Mouse (Mus musculus): ENCODE data around the gene Arl15. TPM values are rescaled to one million over a fixed set of nuclear protein-coding genes. Genes with fewer than 3 reads are reported as not detected.

Arl15 gene
- polyA plus RNA-seq, 1 experiment = 2.8 TPM

DNA sequence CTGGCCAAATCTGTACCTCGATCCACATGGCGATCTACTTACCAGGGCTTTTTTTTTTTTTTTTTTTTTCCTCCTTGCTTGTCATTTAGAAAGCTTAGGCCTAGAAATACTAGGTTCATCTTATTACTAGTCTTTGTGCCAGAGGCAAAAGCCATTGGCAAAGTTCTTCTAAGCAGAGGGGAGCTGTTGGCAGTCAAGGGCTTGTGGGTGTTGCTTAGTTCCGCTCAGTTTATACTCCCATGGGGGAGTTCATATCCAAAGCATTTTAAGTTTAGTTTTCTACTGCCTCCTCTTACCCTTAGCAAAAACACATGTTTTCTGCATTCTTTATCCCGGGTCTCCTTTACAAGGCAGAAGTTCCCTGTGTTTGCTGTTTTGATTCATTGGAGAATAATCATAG, 325.5 kb downstream of the Arl15 start:
- TF ChIP-seq GATA1 (IDR thresholded peaks at IDR 0.05; ENCODE audit: low read length) = no peak

DNA sequence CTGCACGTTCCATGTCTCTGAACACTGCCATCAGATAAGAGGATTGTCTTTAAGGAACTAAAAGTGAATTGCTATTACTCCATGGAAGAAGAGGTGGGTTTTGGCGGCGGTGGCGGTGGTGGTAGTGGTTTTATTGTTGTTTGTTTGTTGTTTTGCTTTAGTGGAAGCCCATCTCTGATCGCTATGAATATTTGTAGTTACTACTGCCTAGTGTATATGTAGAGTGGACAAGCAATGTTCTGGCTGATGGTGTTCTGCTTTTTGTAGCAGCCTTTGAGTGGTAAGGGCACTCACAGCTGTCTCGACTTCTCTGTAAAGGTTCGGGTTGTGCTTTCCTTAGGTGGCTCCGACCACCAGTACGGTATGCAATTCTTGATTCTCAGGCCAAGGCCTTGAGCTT, 327.3 kb downstream of the Arl15 start:
- TF ChIP-seq GATA1 (IDR thresholded peaks at IDR 0.05; ENCODE audit: low read length) = no peak

DNA sequence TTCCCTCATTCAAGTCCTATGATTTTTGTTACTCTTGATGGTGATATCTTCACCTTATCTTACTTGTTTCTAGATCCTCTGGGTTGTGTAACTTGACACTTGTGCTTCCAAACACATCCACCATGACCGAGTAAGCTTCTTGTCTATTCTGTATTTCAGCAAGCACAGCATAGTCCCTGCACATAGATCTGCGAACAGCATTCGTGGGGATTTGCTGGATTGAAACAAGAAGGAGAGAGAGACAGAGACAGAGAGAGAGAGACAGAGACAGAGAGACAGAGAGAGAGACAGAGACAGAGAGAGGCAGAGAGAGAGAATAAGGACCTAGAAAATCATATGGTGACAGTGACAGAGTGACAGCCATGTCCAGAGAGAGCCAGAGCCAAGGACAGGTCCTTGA, 329.1 kb downstream of the Arl15 start:
- TF ChIP-seq GATA1 (IDR thresholded peaks at IDR 0.05; ENCODE audit: low read length) = no peak

DNA sequence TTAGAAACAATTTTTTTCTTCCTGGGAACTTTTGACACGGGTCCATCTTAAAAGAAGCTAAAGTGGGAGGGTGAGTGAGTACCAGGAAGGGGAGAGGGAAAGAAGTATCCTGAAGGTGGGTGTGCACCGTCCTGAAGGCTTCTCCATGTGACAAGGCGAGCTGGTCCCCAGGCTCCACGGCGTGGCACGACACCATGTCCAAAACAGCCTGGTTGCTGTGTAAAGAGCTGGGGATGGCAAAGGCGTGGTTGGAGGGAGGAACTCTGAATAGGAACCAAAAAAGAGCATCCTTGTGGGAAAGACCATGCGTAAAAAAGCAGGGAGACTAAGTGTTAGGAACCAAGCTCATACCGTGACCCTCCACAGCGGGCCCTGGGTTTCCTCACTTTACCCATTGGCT, 330.1 kb downstream of the Arl15 start:
- no peak for TF ChIP-seq GATA1 (IDR thresholded peaks at IDR 0.05; ENCODE audit: low read length)

DNA sequence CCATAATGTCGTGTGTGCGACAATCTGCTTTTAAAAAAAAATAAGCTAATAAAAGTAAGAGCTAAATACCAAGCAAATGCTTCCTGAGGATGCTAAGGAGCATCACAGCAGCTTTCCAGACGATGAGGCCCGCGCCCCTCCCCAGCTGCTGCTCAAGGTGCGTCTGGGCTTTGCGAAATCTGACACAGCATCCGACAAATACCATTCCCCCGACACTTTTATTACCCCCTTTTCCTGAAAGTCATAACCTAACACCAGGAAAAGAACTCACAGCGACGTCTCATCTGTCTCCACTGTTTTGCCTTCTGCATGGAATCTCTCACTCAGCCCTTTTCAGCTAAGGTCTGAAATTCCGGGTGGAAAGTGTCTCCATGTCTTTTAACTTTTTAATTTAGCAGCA, 330.7 kb downstream of the Arl15 start:
- TF ChIP-seq GATA1 (IDR thresholded peaks at IDR 0.05; ENCODE audit: low read length) = no peak

DNA sequence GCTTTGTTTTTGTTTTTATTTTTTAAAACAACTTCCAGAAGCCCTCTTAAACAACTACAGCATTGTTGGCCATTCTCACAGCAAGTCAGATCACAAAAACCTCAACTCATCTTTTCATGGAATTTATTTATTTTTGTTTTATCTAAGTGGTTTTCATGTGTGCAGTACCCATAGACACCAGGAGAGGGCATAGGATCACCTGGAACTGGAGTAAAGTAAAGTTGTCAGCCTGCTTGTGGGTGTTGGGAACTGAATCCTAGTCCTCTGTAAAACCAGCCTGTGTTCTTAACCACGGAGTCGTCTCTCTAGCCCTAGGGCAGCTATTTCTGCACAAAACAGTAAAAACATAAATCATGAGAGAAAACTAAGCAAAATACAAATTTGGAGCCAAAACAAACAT, 334.1 kb downstream of the Arl15 start:
- no peak for TF ChIP-seq GATA1 (IDR thresholded peaks at IDR 0.05; ENCODE audit: low read length)

DNA sequence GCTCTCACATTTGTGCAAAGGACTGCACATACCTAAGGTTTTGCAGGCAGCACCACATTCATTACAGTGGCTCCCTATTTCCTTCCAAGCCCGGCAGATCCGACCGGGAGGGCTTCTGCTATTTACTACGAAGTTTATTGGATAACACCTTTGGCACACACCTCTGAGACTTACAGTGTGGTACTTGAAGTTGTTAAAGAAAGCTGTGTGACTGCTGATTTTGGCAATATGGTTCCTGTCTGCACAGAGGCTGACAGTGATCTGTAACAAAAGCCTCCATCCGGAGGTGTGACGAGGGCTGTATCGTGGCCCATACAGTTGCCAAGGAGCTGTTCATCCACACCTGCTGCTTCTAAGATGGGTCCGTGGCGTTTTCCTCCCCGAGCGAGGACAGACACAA, 335.7 kb downstream of the Arl15 start:
- TF ChIP-seq GATA1 (IDR thresholded peaks at IDR 0.05; ENCODE audit: low read length) = no peak

DNA sequence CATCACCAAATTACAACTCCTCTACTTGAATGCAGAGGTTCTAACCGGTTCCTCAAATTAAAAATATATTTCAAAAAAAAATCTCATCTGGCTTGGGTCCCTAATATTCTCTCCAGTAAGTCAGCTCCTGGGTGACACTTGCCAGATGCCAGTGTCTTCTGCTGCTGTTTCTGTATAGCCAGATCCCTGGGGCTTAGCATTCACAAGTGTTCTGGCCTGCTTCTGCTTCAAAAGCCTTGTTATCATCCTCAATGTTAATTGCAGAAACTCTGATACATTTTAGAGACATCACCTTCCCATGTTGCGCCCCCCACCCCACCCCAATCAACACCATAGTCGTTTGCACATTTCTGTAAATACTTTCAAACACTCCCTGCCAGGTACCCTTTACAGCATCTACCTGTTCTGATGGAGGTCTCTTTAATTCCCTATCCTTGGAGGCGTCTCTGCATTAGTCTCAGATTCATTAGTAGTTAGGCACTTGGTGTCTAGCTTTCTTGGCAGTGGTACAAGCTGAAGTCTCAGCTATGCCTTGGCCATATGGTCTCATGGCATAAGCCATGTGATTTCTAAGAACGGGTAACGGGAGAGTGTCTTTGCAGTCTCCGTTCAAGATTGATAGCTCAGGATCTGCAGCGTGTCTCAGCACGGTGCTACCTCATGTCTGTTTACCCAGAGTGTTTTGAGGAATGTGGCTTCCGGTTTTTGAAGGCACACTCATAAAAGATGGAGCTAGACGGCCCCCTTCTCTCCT, 336.4 kb downstream of the Arl15 start:
- TF ChIP-seq GATA1 (IDR thresholded peaks at IDR 0.05; ENCODE audit: low read length) = no peak

DNA sequence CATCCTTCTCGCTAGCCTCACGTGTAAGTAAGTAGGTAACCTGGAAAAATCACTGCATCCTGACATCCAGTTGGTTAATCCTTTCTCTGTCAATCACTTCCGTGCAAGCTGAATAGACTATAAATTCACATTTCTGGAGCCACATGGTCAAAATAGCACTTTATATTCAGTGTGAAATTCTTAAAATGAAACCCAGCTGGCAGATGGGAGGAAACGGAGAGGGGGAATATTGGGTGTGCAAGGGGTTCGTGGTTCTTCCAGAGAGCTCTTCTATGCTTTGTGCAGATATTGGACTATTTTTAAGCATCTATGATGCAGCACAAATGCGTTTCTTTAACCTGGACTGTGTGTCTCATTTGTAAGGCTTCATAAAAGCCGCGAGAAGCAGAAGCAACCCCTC, 344.6 kb downstream of the Arl15 start:
- TF ChIP-seq GATA1 (IDR thresholded peaks at IDR 0.05; ENCODE audit: low read length) = no peak

DNA sequence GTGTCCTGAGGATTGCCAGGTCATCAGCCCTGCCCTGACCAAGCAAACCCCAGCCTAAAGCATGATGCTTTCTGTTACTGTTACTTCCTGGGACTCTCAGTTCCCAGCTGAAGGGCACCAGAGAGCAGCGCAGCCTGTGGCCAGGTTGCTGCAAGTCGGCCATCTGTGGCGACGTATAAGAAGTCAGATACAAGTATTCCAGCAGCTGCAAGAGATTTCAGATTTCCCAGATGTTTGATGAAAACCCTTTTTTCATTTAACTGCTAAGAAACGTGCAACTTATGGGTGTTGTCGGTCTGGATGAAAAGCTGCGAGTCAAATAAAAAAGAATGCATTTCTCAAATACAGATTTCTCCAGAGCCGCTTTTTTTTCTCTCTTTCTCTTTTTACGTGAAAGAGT, 345.3 kb downstream of the Arl15 start:
- no peak for TF ChIP-seq GATA1 (IDR thresholded peaks at IDR 0.05; ENCODE audit: low read length)

DNA sequence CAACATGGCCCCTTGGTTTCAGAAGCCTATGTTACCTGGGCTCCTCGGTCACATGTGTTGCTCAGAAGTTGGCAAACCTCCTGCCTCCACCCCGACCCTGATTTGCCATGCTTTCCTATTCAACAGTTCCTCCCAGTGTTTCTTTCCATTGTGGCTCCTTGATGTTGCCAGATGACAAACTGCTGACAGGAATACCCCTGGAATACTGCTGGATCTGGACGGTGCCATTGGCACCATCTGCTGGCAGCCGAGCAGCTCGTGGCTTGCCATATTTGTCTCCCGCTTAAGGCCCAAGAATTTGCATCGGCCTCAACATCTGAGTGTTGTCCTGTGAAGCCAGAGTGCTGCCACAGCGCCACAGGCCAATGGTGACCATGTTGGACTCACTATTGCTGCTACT, 348.5 kb downstream of the Arl15 start:
- TF ChIP-seq GATA1 (IDR thresholded peaks at IDR 0.05; ENCODE audit: low read length) = no peak

DNA sequence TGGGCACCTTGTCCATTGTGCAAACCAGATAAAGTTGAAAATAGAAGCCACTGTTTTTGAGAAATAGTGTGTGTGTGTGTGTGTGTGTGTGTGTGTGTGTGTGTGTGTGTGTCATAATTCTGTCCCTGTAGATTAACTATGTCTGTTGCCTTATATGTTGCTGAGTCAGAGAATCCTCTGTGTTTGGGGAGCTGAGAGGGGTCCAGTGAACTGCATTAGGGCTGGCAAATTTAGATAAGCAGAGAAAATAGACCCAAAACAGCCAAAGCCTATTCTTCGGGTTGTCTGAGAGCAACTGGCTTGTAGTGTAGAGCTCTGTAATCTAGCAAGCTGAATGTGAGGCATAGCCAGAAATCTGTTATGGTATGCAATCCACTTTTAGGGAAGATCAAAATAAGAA, 348.9 kb downstream of the Arl15 start:
- no peak for TF ChIP-seq GATA1 (IDR thresholded peaks at IDR 0.05; ENCODE audit: low read length)

DNA sequence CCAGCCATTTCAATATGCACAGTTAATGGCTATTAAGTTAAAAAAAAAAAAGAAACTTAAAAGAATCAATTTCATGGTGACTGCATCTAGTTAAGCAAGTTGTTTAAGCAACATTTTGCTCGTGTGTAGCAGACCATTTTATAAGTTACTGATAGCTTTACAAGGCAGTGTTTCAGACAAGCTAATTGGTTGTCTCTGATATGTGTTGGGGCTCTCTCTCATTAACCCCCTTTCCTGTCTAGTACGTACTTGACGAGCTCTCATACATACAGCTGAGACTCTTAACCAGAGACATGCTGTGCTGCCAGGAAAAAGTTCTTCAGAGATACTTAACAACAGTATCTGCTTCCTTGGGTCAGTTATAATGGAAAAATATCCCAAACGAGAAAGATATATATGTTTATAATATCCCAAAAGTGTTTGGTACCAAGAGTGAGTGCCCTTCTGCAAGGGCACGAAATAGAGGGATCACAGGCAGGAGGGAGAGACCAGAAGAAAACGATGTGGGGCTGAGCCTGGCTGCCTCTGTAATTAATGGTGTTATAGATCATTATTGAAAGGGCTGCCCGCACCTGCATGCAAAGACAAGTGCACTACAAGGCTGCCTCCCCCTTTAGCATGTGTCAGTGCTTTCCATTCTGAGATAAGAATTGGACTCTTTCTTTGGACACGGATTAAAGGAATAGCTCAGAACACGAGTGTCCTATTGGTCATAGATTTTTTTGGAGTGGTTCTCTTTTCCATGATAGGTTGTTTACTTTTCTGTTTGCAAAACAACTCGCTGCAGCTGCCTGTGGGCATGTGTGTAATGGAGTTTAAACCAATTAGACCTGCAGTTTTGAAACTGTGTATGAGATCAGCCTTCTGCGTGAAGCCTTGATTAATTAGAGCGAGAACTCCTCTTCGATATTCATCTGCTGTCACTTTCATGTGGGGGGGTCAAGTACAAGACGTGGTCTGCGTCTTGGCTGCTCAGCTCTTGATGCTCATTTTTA, 350.0 kb downstream of the Arl15 start:
- TF ChIP-seq GATA1 (IDR thresholded peaks at IDR 0.05; ENCODE audit: low read length) = no peak

DNA sequence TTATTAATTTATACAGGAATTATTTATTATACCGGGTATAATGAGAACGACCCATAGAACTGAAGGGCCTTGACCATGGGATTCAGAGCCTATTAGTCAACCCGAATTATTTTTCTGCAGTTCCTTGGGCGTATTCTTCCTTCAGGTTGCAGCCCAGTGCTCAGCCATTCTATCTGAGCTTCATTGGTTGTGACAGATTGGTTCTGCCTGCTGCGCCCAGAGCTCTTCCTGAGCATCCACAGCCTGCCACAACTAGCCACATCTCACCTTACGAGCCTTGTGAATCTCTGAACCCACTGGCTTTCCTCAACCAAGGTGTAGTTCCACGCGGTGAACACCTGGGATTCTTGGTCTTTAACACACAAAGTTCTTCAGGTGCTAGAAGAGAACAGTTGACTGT, 350.9 kb downstream of the Arl15 start:
- TF ChIP-seq GATA1 (IDR thresholded peaks at IDR 0.05; ENCODE audit: low read length) = no peak

DNA sequence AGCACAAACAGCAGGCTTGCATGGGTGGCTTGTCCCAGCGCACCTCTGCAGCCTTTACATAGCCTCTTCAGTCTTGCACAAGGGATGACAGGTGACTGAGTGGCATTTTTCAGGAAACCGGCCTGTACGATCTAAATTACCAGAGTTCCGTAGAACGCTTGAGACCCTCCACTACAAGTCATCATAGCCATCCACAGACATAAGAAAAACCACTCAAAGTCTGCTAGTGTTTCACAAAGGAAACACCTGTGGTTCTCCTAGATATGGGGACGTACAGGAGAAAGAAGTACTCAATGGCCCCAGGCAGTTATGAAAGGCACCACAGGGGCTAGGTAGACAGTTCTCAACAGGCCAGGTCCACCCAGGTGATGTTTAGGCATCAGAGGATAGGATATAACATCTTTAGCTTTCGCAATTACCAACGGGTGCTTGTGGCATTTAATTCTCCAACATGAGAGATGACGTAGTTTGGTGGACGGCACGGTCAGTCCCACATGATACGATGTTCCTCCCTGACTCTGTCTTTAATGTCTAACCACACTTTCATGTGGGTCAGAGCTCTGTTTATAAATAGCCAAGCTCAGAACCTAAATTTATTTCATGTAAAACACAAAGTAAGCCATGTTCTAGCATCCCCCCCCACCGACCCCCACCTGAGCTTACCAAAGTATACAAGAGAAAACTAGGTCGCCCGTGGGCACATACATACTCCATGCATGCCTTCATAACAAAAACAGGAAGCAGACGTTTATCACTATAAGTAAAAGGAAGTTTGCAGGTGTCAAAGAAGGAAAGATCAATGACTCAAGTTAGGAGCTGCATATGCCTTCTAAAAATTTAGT, 356.8 kb downstream of the Arl15 start:
- TF ChIP-seq GATA1 (IDR thresholded peaks at IDR 0.05; ENCODE audit: low read length) = no peak

DNA sequence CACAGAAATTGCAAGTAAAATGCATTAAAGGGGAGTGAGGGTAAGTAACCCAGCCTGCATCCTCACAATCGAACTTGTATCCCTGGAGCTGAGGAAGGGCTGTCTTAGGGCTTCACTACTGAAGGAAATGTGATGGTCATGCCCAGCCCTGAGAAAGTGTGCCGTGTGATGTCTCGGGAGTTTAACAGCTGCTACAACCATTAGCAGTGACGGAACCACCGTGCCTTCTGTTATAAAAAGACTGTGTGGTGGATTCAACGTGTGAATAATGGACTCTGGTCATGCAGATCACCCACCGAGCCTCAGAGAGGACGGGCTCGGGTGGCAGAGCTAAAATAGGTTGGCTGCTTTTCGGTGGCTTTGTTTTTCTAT, 357.4 kb downstream of the Arl15 start:
- TF ChIP-seq GATA1 (IDR thresholded peaks at IDR 0.05; ENCODE audit: low read length) = no peak

All from G1E-ER4 (cell line).